Mouse (Mus musculus) forebrain, embryonic 14.5 days (tissue): Measurements from ENCODE around the gene Met. TPM values are rescaled to one million over a fixed set of nuclear protein-coding genes. Genes with fewer than 3 reads are reported as not detected.

Experiments used
- ATAC-seq: fragments of 200-750 bp; cut with Nextera tagmentation; 2 replicates; pipeline ENCODE4 v1.8.0; 2017; ENCODE audit warnings: mild to moderate bottlenecking, moderate library complexity
- DNase-seq: peaks from one replicate; pipeline ENCODE4 v3.0.0-alpha.2; 2015; ENCODE audit warnings: low spot score
- H3K27ac ChIP-seq: fragments of 300-500 bp; sonication (generic); 2 replicates; pipeline ENCODE4 v1.5.1; 2014; ENCODE audit warnings: low read depth, mild to moderate bottlenecking, control low read depth, low read length, moderate library complexity
- H3K27me3 ChIP-seq: fragments of 300-500 bp; sonication (generic); replicated peaks from 2 replicates; pipeline ENCODE4 v1.6.1; 2014; ENCODE audit warnings: low read length, control low read depth, mixed read lengths; ENCODE audit not compliant: control insufficient read depth, insufficient read depth
- H3K36me3 ChIP-seq: fragments of 300-500 bp; sonication (generic); 2 replicates; pipeline ENCODE4 v1.6.1; 2014; ENCODE audit warnings: low read length, control low read depth; ENCODE audit not compliant: control insufficient read depth, insufficient read depth
- H3K4me1 ChIP-seq: fragments of 300-500 bp; sonication (generic); 2 replicates; pipeline ENCODE4 v1.6.1; 2014; ENCODE audit warnings: antibody characterized with exemption, low read length, control low read depth; ENCODE audit not compliant: control insufficient read depth, insufficient read depth
- H3K4me2 ChIP-seq: fragments of 300-500 bp; sonication (generic); 2 replicates; pipeline ENCODE4 v1.6.1; 2014; ENCODE audit warnings: mild to moderate bottlenecking, control low read depth, low read length
- H3K4me3 ChIP-seq: fragments of 300-500 bp; sonication (generic); 2 replicates; pipeline ENCODE4 v1.5.1; 2014; ENCODE audit warnings: low read depth, low read length, control low read depth
- H3K9ac ChIP-seq: fragments of 300-500 bp; sonication (generic); 2 replicates; pipeline ENCODE4 v1.6.1; 2014; ENCODE audit warnings: mild to moderate bottlenecking, low read length, control low read depth, moderate library complexity
- H3K9me3 ChIP-seq: fragments of 300-500 bp; sonication (generic); replicated peaks from 2 replicates; pipeline ENCODE4 v1.6.1; 2016; ENCODE audit warnings: low read length, control low read depth, mixed read lengths; ENCODE audit not compliant: control insufficient read depth
- WGBS: fragments of 180-500 bp; shearing (Covaris S2); extraction: QIAGEN DNeasy Blood & Tissue Kit; methylation state at CpG from one replicate; pipeline ENCODE4 v1.1.7; 2014; 5-methylcytosine and 5-hydroxymethylcytosine counted together
- polyA plus RNA-seq: library from polyadenylated mRNA; unstranded; fragments of >200 nt; fragmentation: Nextera tagmentation; extraction: Ambion mirVana; gene quantifications from 2 replicates; pipeline ENCODE4 v1.2.1, GENCODE M21; 2014

Met gene
- polyA plus RNA-seq, 1 experiment from 2014 or later, result 0.98 TPM

DNA sequence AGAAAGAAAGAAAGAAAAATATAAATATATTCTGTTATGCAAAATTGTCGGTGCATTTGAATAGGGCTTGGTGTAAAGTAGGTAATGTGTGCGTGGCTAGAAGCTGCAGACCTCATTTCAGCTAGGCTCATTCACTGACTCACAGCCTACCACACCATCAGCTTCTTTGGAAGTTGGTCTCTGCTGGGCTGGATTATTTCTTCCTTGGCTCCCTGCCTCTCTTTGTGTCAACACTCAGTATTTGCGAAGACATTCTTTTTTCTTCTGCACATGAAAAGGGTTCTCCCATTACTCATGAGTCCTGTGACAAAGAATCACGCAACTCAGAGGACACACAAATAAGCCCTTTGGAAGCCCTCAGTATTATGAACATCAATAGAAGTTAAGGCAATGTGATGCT is 37.8 kb downstream of the Met start:
- Histone ChIP-seq H3K4me3 (no peak overlapping the region), H3K36me3 (no peaks in the 10 kb centered on the region), H3K9ac (no peak overlapping the region), H3K4me1 (no peaks in the 10 kb centered on the region), H3K27me3 (no peaks in the 10 kb centered on the region), H3K27ac (no peak overlapping the region), H3K9me3 (no peaks in the 10 kb centered on the region), H3K4me2 (no peak overlapping the region)
- DNase-seq, result no peak
- WGBS, result 67% methylated on average over 4 of the region's 4 CpGs
- no peak for ATAC-seq

DNA sequence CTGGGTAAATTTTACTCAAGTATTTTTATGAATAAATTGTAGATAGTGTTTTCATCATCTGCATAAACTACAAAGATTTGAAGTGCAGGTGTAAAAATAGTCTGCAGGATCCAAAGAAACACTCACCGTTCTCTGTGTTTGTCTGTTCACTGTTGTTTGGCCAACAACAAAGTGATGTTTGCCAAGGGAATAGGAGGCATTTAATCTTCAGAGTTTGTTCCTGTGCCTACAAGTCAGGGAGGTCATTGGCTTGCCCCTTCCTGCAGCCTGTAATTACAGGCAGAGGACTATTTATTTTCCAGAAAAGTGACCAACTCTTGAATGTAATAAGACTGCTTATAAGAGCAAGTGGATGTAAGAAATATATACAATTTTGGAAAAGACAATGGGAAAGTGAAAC is 38.7 kb downstream of the Met start:
- H3K36me3 ChIP-seq, result no peaks in the 10 kb centered on the region
- no peak for ATAC-seq
- no peak overlapping the region for H3K9ac ChIP-seq
- 81% methylated on average over 1 of the region's 1 CpGs for WGBS
- no peaks in the 10 kb centered on the region for H3K27me3 ChIP-seq
- no peak for DNase-seq
- no peak overlapping the region for H3K27ac ChIP-seq
- H3K9me3 ChIP-seq, result no peaks in the 10 kb centered on the region
- H3K4me2 ChIP-seq, result no peak overlapping the region
- no peaks in the 10 kb centered on the region for H3K4me1 ChIP-seq
- H3K4me3 ChIP-seq, result no peak overlapping the region

DNA sequence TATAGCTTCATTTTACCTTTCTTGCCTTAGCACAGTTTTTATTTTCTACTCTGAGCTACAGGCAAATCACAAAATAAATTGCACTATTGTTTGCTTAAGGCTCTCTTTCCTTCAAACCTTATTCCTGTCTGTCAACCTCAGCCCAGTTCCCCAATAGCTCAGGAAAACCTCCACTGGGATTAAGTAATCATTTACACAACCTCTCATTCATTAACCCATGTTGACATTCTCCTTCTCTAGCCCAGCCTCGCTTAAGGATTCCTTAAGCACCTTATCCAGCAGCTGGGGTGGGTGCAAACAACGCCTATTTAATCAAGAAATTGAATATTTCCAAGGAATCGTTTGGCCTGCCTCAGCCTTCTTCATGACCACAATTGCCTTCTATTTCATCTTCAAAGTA is 40.1 kb downstream of the Met start:
- ATAC-seq, result no peak
- 66% methylated on average over 3 of the region's 3 CpGs for WGBS
- DNase-seq, result no peak

DNA sequence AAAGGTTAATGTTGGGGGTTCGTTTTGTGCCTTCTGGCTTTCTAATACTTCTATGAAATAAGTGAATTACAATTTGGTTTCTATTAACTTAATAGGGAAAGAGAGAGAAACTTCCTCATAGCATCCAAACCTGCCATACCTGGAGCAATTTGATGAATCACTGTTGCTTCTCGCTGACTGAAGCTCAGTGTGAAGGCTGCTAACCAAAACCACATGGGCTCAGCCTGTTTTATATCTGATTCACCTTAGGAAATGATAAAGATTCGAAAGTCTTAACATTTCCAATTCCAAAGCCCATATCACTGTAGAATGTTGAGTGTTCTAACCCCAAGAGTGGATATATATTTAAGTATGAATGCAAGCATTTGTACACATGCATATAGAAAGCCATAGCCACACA is 41.9 kb downstream of the Met start:
- no peak overlapping the region for H3K4me2 ChIP-seq
- H3K27me3 ChIP-seq, result no peaks in the 10 kb centered on the region
- H3K4me1 ChIP-seq, result no peaks in the 10 kb centered on the region
- WGBS, result 80% methylated on average over 3 of the region's 3 CpGs
- H3K9ac ChIP-seq, result no peak overlapping the region
- DNase-seq (no peak), ATAC-seq (no peak)
- H3K9me3 ChIP-seq, result no peaks in the 10 kb centered on the region
- no peak overlapping the region for H3K4me3 ChIP-seq
- H3K36me3 ChIP-seq, result no peaks in the 10 kb centered on the region
- H3K27ac ChIP-seq, result no peak overlapping the region

More for the DNA sequence above, 40.1 kb downstream of the Met start:
- Histone ChIP-seq H3K9ac (no peak overlapping the region), H3K9me3 (no peaks in the 10 kb centered on the region), H3K27me3 (no peaks in the 10 kb centered on the region), H3K27ac (no peak overlapping the region), H3K4me1 (no peaks in the 10 kb centered on the region), H3K4me2 (no peak overlapping the region), H3K36me3 (no peaks in the 10 kb centered on the region), H3K4me3 (no peak overlapping the region)

DNA sequence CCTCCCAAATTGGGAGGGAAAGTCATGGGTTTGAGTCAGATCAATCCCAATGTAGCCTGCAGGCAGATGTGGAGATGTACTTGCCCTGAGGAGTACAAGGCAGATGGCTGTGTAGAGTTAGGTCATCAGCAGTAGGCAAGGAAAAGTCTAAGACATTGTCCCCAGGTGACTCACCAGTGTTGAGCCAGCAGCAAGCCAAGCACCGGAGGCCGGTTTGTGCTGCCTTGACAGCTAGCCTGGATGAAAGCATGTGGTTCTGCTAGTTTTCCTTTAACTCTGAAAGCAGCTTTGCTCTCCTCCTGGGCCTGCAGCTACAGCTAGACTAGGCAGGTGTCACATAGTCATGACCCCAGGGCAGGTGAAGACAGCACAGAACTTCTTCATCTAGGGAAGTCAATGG is 43.2 kb downstream of the Met start:
- no peaks in the 10 kb centered on the region for H3K4me1 ChIP-seq
- no peak overlapping the region for H3K4me3 ChIP-seq
- no peak overlapping the region for H3K27ac ChIP-seq
- H3K4me2 ChIP-seq, result no peak overlapping the region
- no peaks in the 10 kb centered on the region for H3K36me3 ChIP-seq
- DNase-seq (no peak), ATAC-seq (no peak)
- H3K9ac ChIP-seq, result no peak overlapping the region
- 91% methylated on average over 2 of the region's 2 CpGs for WGBS
- H3K9me3 ChIP-seq, result no peaks in the 10 kb centered on the region
- H3K27me3 ChIP-seq, result no peaks in the 10 kb centered on the region

DNA sequence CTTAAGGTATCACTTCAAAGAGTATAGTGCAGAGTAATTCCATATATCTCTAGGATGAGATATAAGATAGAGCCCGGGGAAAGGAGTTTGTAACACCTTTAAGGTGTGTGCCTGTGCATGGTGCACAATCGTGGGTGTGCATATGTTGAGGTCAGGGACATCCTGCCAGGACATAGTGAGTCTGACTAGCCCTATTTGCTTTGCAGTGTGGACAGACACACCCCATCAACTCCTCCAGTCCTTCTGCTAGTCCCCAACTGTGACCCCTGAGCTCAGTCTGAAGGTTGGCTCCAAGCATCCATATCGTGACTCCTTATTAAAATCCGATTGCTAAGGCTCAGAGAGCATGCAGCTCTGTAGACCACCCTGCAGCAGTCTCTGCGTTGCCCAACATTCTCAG is 44.6 kb downstream of the Met start:
- DNase-seq (no peak), ATAC-seq (no peak)
- no peaks in the 10 kb centered on the region for H3K27me3 ChIP-seq
- H3K4me2 ChIP-seq, result no peak overlapping the region
- H3K4me1 ChIP-seq, result no peaks in the 10 kb centered on the region
- 84% methylated on average over 5 of the region's 5 CpGs for WGBS
- no peak overlapping the region for H3K9ac ChIP-seq
- H3K4me3 ChIP-seq, result no peak overlapping the region
- no peak overlapping the region for H3K27ac ChIP-seq
- H3K9me3 ChIP-seq, result no peaks in the 10 kb centered on the region
- H3K36me3 ChIP-seq, result no peaks in the 10 kb centered on the region

DNA sequence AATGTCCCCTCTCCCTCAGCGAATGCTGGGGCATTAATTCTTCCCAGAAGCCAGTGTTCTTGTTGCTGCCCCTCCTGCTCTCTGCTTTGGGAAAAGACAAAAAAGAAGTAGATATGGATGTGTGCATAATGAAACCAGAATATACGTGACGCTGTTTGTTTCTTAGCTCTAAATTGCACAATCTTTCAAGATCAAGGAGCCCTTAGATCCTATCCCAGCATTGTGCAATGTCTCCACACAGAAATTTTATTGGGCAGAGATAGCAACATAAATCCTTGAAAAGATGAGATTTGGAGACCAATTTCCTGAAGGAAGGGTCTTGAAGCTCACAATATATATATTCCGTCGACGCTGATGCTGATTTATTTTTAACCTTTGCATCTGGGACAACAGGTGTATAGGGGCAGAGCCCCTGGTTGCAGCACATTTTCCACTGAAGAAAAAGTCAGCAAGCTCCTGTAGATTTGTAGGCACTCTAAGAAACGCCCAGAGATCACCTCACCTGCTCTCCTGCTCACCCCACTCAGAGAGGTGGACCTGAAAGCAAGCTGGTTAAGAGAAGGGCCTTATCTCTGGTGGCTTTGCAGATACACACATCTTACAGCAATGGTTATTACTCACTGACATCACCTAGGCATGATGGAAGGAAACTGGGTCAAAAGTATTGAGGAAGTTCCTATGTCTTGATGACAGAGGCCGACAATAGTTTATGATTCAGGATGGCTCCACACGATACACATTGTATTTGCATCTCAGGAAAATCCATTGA is 45.2 kb downstream of the Met start:
- WGBS, result 89% methylated on average over 9 of the region's 9 CpGs
- no peak overlapping the region for H3K4me2 ChIP-seq
- no peaks in the 10 kb centered on the region for H3K9me3 ChIP-seq
- no peak overlapping the region for H3K4me3 ChIP-seq
- ATAC-seq, result no peak
- no peaks in the 10 kb centered on the region for H3K36me3 ChIP-seq
- H3K4me1 ChIP-seq, result no peaks in the 10 kb centered on the region
- no peak for DNase-seq
- H3K9ac ChIP-seq, result no peak overlapping the region
- H3K27ac ChIP-seq, result no peak overlapping the region
- H3K27me3 ChIP-seq, result no peaks in the 10 kb centered on the region

DNA sequence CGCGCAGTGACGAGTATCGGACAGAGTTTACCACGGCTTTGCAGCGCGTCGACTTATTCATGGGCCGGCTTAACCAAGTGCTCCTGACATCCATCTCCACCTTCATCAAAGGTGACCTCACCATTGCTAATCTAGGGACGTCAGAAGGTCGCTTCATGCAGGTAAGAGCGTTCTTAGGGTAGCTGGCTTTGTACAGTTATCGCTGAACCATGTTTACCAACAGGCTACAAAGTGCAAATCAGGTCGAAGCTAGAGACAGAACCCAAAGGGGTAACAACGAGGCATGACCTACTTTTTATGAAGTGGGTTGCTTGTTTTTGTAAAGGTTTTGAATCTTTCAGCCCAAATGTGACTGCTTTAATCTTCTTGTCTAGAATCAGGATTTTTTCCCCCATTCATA is 49.8 kb downstream of the Met start:
- H3K27me3 ChIP-seq, result no peaks in the 10 kb centered on the region
- no peaks in the 10 kb centered on the region for H3K9me3 ChIP-seq
- no peaks in the 10 kb centered on the region for H3K4me1 ChIP-seq
- no peak overlapping the region for H3K4me3 ChIP-seq
- WGBS, result 94% methylated on average over 15 of the region's 15 CpGs
- H3K36me3 ChIP-seq, result no peaks in the 10 kb centered on the region
- H3K9ac ChIP-seq, result no peak overlapping the region
- H3K4me2 ChIP-seq, result no peak overlapping the region
- DNase-seq, result no peak
- ATAC-seq, result no peak
- no peak overlapping the region for H3K27ac ChIP-seq

- no peak for ATAC-seq
- 44% methylated on average over 7 of the region's 7 CpGs for WGBS
Observed at GRCm38 (mm10) chr6:17515775-17516460, 52.3 kb downstream of the Met start.

More at GRCm38 (mm10) chr6:17515775-17516460, 52.3 kb downstream of the Met start:
- H3K9me3 ChIP-seq, result no peaks in the 10 kb centered on the region
- no peaks in the 10 kb centered on the region for H3K36me3 ChIP-seq
- no peak overlapping the region for H3K4me3 ChIP-seq
- H3K9ac ChIP-seq, result no peak overlapping the region
- no peaks in the 10 kb centered on the region for H3K4me1 ChIP-seq
- H3K27me3 ChIP-seq, result no peaks in the 10 kb centered on the region
- no peak overlapping the region for H3K27ac ChIP-seq
- DNase-seq, result no peak
- no peak overlapping the region for H3K4me2 ChIP-seq
